Mouse (Mus musculus) liver, adult 2 months (tissue): ENCODE measurements at regions not wholly inside any gene's neighbourhood (a gene's known extent, or its start where the extent isn't known, plus 50 kb on each side); places are given as distances from the start of the nearest gene placed in this dataset.
"Not testable (repeated sequence)": the region's sequence is repeated elsewhere in the genome, so short reads cannot be mapped to it uniquely, and the experiment has no call there.

Experiments
- CTCF ChIP-seq: fragments of 200-500 bp; IDR thresholded peaks from 2 replicates; pipeline ENCODE4 v1.5.1; 2011; ENCODE audit warnings: low read depth, low read length, control low read depth
- POLR2A ChIP-seq: fragments of 200-500 bp; IDR thresholded peaks from 2 replicates; pipeline ENCODE4 v1.6.1; 2011; ENCODE audit warnings: low read length, control low read depth; ENCODE audit not compliant: insufficient read depth; ENCODE audit errors: extremely low read depth

- TF ChIP-seq CTCF, POLR2A: not testable (repeated sequence)
These were observed 60.1 kb upstream of the Prl2c3 start for GRCm38 (mm10) chr13:12859930-12860329.
